Mouse (Mus musculus): Measurements from ENCODE around the gene Magi2. TPM values are rescaled to one million over a fixed set of nuclear protein-coding genes. Genes with fewer than 3 reads are reported as not detected.
A peak's percentile ranks its signal among the peaks of the same experiment; 100 is the strongest.

Gene Magi2
- total RNA-seq, 2 experiments from 2014 or later, result 92.3 to 96.4 TPM

- peak in 1 of 2 experiments; percentile 16 for DNase-seq (ENCODE audit: low spot score in 2 of 2)
Observed at GRCm38 (mm10) chr5:20751000-20751399, 1524.2 kb downstream of the Magi2 start.

- DNase-seq (ENCODE audit: low spot score in 2 of 2), result peak; percentile 30 to 46
Observed at GRCm38 (mm10) chr5:20751696-20752095, 1524.9 kb downstream of the Magi2 start.

GRCm38 (mm10) chr5:20753096-20753495 lies 1526.3 kb downstream of the Magi2 start:
- no peak for DNase-seq (ENCODE audit: low spot score in 2 of 2)

- DNase-seq (ENCODE audit: low spot score in 2 of 2), result no peak
Observed at GRCm38 (mm10) chr5:20753963-20754362, 1527.1 kb downstream of the Magi2 start.

Measured in layer of hippocampus, postnatal 10 days (tissue).